Mouse (Mus musculus): ENCODE data around the gene Polr2h. TPM values are rescaled to one million over a fixed set of nuclear protein-coding genes. Genes with fewer than 3 reads are reported as not detected.

The Polr2h gene
- polyA plus RNA-seq, 1 experiment from 2014 or later, result 64.7 TPM

DNA sequence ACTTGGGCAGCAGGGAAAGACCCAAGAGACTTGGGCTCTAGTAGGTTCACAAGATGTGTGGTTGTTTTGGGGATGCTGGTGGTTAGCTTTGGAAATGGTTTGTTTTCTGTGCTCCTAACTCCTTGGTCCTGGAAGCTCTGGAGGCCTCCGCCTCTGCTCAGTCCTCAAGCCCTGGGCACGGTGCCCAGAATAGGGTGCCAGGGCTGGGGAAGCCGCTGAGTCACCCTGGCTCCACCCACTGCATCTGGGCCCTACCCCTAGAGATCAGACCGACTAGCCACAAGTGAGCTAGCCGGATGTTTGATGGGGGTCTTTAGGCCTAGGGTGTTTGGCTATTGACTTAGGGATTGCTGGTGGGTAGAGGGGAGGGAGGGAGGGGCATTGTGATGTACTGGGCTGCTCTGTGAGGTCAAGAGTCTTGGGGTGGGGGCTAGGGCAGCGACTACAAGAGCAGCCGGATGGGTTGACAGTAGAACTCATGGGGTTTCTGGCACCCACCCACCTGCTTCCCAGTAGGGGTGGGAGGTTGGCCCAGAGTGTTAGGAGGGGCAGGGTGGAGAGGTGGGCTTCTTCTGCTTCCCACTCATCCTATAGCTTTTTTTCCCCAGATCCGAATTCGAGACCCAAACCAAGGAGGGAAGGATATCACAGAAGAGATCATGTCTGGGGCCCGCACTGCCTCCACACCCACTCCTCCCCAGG is 39.3 kb upstream of the Polr2h start:
- H3K4me2 ChIP-seq, result no peak overlapping the region
- peak overlapping the region; percentile 48; the same call in 1 of the 2 replicates for H3K9ac ChIP-seq
- ATAC-seq (ENCODE audit: low read depth) (peak; percentile 54; the same call in 1 of the 2 replicates), DNase-seq (no peak)
- H3K27ac ChIP-seq, result peak overlapping the region; percentile 72
- no peaks in the 10 kb centered on the region for H3K27me3 ChIP-seq
- WGBS (ENCODE audit: insufficient replicate concordance), result 70% methylated on average over 10 of the region's 10 CpGs
- peaks cover 91% of the 10 kb centered on the region for H3K36me3 ChIP-seq
- no peaks in the 10 kb centered on the region for H3K9me3 ChIP-seq (replicated peaks)
- no peak overlapping the region for H3K4me3 ChIP-seq (replicated peaks)
- peaks cover 58% of the 10 kb centered on the region for H3K4me1 ChIP-seq (replicated peaks)

DNA sequence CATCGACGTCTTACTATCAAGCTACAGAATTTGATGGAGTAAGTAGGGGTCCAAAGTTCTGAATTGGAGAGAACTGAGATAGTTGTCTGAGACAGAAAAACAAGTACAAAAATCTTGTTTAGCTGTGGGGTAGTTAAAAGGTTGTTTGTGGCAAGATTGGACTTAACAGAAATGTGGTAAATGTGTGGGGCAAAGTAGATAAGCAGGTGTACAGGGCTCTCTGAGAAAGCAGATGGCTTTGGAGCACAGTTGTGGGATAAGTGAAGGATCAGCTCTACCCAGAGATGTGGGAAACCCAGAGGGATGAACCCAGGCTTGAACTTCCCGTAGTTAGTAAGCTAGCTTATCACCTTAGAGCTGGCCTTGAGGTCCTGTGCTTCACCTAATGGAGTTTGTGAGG is 26.7 kb upstream of the Polr2h start:
- DNase-seq, result no peak
- H3K27me3 ChIP-seq, result peaks cover 24% of the 10 kb centered on the region
- no peak for ATAC-seq (ENCODE audit: low read depth)
- 63% methylated on average over 3 of the region's 3 CpGs for WGBS (ENCODE audit: insufficient replicate concordance)
- H3K36me3 ChIP-seq, result peaks cover 68% of the 10 kb centered on the region
- no peak overlapping the region for H3K4me3 ChIP-seq (replicated peaks)
- peaks cover 68% of the 10 kb centered on the region for H3K4me1 ChIP-seq (replicated peaks)
- H3K9ac ChIP-seq, result no peak overlapping the region
- 0 out of 2 replicates have a peak overlapping the region, but pooled peaks have one; percentile 23 for H3K27ac ChIP-seq
- no peaks in the 10 kb centered on the region for H3K9me3 ChIP-seq (replicated peaks)
- no peak overlapping the region for H3K4me2 ChIP-seq

DNA sequence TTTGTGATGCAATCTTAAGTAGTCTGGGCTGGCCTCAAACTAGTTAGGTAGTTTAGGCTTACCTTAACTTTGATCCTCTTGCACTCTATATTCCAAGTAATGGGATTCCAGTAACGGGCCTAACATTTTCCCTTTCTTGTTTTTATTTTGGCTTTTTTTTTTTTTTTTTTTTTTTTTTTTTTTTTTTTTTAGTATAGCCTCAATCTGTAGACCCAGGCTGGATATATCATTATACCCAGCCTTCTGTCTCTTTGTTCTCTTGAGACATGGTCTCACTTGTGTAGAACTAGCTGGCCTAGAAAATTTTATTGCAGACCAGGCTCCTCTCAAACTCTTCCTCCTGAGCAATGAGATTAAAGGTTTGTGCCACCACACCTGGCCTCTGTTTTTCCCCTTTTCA is 25.8 kb upstream of the Polr2h start:
- peaks cover 74% of the 10 kb centered on the region for H3K4me1 ChIP-seq (replicated peaks)
- ATAC-seq (ENCODE audit: low read depth), result no peak
- WGBS (ENCODE audit: insufficient replicate concordance), result 91% methylated on average over 1 of the region's 1 CpGs

DNA sequence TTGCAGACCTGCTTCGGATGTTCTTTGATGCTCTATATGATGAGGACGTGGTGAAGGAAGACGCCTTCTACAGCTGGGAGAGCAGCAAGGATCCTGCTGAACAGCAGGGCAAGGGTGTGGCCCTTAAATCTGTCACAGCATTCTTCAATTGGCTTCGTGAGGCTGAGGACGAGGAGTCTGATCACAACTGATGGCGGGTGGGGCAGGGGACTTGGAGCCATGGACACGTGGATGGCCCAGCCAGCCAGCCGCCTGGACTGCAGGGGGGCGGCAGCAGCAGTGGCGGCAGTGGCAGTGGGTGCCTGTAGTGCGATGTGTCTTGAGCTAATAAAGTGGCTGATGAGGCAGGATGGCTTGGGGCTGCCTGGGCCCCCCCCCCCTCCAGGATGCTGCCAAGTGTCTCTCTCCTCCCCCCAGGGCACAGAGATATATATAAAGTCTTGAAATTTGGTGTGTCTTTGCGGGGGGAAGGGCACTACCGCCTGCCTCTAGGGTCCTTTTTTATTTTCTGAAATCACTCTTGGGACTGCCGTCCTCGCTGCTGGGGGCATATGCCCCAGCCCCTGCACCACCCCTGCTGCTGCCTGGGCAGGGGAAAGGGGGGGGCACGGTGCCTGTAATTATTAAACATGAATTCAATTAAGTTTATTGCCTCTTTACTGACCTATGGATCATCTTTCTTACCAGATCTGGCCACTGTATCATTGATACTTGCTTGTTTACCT is 25.1 kb upstream of the Polr2h start:
- ATAC-seq (ENCODE audit: low read depth) (no peak), DNase-seq (no peak)
- peak overlapping the region; percentile 61 for H3K27ac ChIP-seq
- H3K36me3 ChIP-seq, result peaks cover 52% of the 10 kb centered on the region
- peaks cover 40% of the 10 kb centered on the region for H3K27me3 ChIP-seq
- 60% methylated on average over 16 of the region's 16 CpGs for WGBS (ENCODE audit: insufficient replicate concordance)
- peak overlapping the region; percentile 81 for H3K9ac ChIP-seq
- H3K9me3 ChIP-seq (replicated peaks), result no peaks in the 10 kb centered on the region
- peak overlapping the region; percentile 70 for H3K4me3 ChIP-seq (replicated peaks)
- peaks cover 74% of the 10 kb centered on the region for H3K4me1 ChIP-seq (replicated peaks)
- peak overlapping the region; percentile 96 for H3K4me2 ChIP-seq

More for the DNA sequence above, 25.8 kb upstream of the Polr2h start:
- H3K4me2 ChIP-seq, result no peak overlapping the region
- H3K9ac ChIP-seq, result no peak overlapping the region
- no peak overlapping the region for H3K4me3 ChIP-seq (replicated peaks)
- H3K27me3 ChIP-seq, result peaks cover 32% of the 10 kb centered on the region
- H3K9me3 ChIP-seq (replicated peaks), result no peaks in the 10 kb centered on the region
- peaks cover 60% of the 10 kb centered on the region for H3K36me3 ChIP-seq
- H3K27ac ChIP-seq, result no peak overlapping the region
- DNase-seq, result no peak

DNA sequence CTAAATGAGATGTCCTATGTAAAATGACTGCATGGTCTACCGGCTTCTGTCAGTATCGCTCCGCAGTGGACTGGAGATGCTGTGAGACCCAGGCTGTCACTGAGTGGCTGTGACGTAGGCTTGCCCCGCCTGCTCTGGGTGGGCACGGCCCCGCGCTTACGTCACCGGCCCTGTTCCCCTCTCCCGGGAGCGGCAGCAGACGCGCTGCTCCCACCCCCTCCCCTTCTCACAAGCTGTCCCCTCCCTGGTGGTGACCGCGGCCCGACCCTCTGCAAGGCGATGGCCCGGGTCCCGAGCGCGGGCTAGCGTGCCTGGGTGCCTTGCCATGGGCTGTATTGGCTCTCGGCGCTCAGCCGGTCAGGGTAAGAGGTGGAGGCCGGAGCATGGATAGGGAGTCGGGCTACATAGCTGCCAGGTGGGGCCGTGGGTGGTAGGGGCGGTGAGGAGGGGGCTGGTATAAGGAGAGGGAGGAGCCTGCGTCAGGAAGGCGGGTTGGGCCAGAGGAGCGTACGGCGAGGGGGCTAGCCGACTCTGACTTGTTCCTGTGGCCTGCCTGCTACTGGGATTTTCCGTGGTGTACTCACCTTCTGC is 24.3 kb upstream of the Polr2h start, which contains the start of gene Fam131a:
Gene Fam131a, plus strand, starts transcription at position 131 of the 591 bp plus-strand sequence.
- 3% methylated on average over 37 of the region's 37 CpGs for WGBS (ENCODE audit: insufficient replicate concordance)
- peak; percentile 92 for ATAC-seq (ENCODE audit: low read depth)
- Histone ChIP-seq H3K4me2 (peak within 1 kb of the TSS; percentile 96), H3K9me3 (replicated peaks) (no peaks in the 10 kb centered on the region), H3K4me1 (replicated peaks) (peaks cover 73% of the 10 kb centered on the region), H3K27me3 (peaks cover 47% of the 10 kb centered on the region), H3K9ac (peak within 1 kb of the TSS; percentile 81), H3K4me3 (replicated peaks) (peak within 1 kb of the TSS; percentile 70), H3K27ac (peak within 1 kb of the TSS; percentile 61), H3K36me3 (peaks cover 44% of the 10 kb centered on the region)
- peak; percentile 80 for DNase-seq

DNA sequence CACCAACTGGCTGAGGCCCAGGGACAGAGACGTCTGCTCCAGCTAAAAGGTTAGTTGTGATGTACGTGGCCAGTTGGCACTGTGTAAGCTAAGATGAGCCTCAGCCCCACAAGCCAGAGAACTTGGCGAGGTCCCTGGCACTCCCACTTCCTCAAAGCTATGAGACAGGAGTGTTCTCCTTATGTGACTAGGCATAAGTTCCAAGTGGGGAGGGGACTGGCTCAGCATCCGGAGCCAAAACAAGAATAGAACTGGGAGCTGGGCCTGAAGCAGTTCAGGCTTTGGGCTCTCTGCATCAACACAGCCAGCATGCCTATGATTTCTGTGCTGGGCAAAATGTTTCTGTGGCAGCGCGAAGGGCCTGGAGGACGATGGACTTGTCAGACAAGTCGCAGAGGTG is 22.7 kb upstream of the Polr2h start:
- no peak overlapping the region for H3K4me3 ChIP-seq (replicated peaks)
- no peak for DNase-seq

DNA sequence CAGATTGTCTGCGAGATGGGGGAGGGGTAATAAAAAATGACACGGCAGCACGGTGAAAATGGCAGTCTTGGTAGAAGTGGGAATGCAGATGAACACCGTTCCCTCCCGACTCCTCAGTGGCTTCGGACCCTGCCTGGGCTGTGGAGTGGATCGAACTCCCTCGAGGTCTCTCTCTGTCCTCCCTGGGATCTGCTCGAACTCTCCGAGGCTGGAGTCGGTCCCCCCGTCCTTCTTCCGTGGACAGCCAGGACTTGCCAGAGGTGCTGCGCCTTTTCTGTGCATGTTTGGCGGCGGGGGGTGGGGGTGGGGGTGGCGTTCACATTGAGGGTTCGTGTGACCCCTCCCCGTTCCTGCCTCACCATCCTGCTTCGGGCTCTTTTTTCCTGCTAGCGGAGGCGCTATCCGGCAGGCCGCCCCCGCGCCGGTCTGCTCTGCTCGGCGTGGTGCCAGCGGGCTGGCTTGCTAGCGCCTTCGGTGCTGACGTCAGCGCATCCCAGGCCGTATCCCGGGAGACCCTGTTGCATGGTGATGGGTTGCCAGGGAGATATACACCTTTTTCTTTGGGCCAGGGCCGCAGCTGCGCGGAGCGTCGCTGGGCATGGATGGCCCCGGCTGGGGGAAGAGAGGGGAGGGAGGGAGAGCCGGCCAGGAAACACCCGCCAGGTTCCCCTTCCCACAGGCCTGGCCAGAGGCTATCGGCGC is 21.7 kb upstream of the Polr2h start:
- WGBS (ENCODE audit: insufficient replicate concordance), result 4% methylated on average over 45 of the region's 46 CpGs
- peak overlapping the region; percentile 63 for H3K4me2 ChIP-seq
- H3K27me3 ChIP-seq, result peaks cover 59% of the 10 kb centered on the region
- ATAC-seq (ENCODE audit: low read depth), result no peak
- no peaks in the 10 kb centered on the region for H3K9me3 ChIP-seq (replicated peaks)
- H3K27ac ChIP-seq, result no peak overlapping the region
- H3K36me3 ChIP-seq, result peaks cover 18% of the 10 kb centered on the region
- H3K4me3 ChIP-seq (replicated peaks), result peak overlapping the region; percentile 42
- peaks cover 48% of the 10 kb centered on the region for H3K4me1 ChIP-seq (replicated peaks)
- H3K9ac ChIP-seq, result peak overlapping the region; percentile 52; the same call in 1 of the 2 replicates
- no peak for DNase-seq

More for the DNA sequence above, 22.7 kb upstream of the Polr2h start:
- H3K4me1 ChIP-seq (replicated peaks), result peaks cover 58% of the 10 kb centered on the region
- H3K36me3 ChIP-seq, result peaks cover 28% of the 10 kb centered on the region
- no peaks in the 10 kb centered on the region for H3K9me3 ChIP-seq (replicated peaks)
- WGBS (ENCODE audit: insufficient replicate concordance), result 63% methylated on average over 8 of the region's 8 CpGs
- peaks cover 59% of the 10 kb centered on the region for H3K27me3 ChIP-seq
- 0 out of 2 replicates have a peak overlapping the region, but pooled peaks have one; percentile 63 for H3K4me2 ChIP-seq
- ATAC-seq (ENCODE audit: low read depth), result no peak
- H3K9ac ChIP-seq, result no peak overlapping the region
- no peak overlapping the region for H3K27ac ChIP-seq

DNA sequence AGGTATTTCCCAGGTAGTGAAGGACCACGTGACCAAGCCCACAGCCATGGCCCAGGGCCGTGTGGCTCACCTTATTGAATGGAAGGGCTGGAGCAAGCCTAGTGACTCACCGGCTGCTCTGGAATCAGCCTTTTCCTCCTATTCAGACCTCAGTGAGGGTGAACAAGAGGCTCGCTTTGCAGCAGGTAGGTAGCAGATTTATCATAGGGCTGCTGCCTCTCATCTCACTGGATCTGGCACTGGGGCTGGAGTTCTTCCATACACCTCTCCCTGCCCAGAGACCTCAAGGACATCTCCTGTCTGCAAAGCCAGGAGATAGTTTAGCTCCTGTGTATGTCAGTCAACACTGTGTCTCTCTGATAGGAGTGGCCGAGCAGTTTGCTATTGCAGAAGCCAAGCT is 18.2 kb upstream of the Polr2h start:
- no peaks in the 10 kb centered on the region for H3K9me3 ChIP-seq (replicated peaks)
- DNase-seq, result no peak
- no peak overlapping the region for H3K9ac ChIP-seq
- WGBS (ENCODE audit: insufficient replicate concordance), result 68% methylated on average over 5 of the region's 5 CpGs
- ATAC-seq (ENCODE audit: low read depth), result no peak
- H3K36me3 ChIP-seq, result no peaks in the 10 kb centered on the region
- H3K4me3 ChIP-seq (replicated peaks), result no peak overlapping the region
- H3K4me2 ChIP-seq, result no peak overlapping the region
- peaks cover 50% of the 10 kb centered on the region for H3K27me3 ChIP-seq
- peaks cover 51% of the 10 kb centered on the region for H3K4me1 ChIP-seq (replicated peaks)
- no peak overlapping the region for H3K27ac ChIP-seq

DNA sequence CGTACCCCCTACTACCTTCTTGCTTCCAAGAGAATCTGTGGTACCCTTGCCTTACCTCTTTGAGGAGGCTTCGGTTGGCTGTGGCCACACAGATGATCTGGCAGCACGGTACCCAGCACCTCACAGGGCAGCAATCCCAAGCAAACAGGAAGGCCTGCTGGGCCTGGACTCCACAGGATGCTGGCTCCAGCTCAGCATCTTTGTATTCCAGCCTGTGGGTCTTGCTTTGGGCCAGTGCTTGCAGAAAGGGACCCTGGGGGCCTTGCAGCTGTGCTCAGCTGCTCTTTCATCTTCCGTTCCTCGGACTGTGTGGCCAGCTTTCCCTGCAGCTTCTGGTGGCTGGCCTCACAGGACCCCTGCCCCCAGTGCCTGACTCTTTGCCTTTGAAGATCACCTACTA is 17.4 kb upstream of the Polr2h start:
- Histone ChIP-seq H3K9ac (no peak overlapping the region), H3K4me2 (no peak overlapping the region), H3K4me3 (replicated peaks) (no peak overlapping the region), H3K36me3 (peaks cover 3% of the 10 kb centered on the region; the same call in 1 of the 2 replicates), H3K27ac (no peak overlapping the region), H3K4me1 (replicated peaks) (peaks cover 51% of the 10 kb centered on the region), H3K27me3 (peaks cover 42% of the 10 kb centered on the region), H3K9me3 (replicated peaks) (no peaks in the 10 kb centered on the region)
- ATAC-seq (ENCODE audit: low read depth) (no peak), DNase-seq (no peak)
- 61% methylated on average over 5 of the region's 5 CpGs for WGBS (ENCODE audit: insufficient replicate concordance)

DNA sequence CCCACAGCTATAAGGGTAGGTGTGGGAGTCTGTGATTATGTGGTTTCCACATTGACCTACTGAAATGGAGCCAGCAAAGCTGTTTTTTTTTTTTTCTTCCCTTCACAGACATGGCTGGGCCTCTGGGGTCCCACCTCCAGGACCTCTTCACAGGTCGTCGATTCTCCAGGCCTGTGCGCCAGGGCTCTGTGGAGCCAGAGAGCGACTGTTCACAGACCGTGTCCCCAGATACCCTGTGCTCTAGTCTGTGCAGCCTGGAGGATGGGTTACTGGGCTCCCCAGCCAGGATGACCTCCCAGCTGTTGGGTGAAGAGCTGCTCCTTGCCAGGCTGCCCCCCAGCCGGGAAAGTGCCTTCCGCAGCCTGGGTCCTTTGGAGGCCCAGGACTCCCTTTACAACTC is 16.1 kb upstream of the Polr2h start:
- DNase-seq (no peak), ATAC-seq (ENCODE audit: low read depth) (no peak)
- Histone ChIP-seq H3K4me1 (replicated peaks) (peaks cover 53% of the 10 kb centered on the region), H3K27me3 (peaks cover 29% of the 10 kb centered on the region), H3K9me3 (replicated peaks) (no peaks in the 10 kb centered on the region), H3K36me3 (peaks cover 9% of the 10 kb centered on the region), H3K4me2 (no peak overlapping the region), H3K4me3 (replicated peaks) (no peak overlapping the region), H3K9ac (peak overlapping the region; percentile 66), H3K27ac (0 out of 2 replicates have a peak overlapping the region, but pooled peaks have one; percentile 92)
- WGBS (ENCODE audit: insufficient replicate concordance), result 75% methylated on average over 7 of the region's 7 CpGs
